Mouse (Mus musculus) thymus, postnatal 4 days (tissue): ENCODE measurements around the gene Nup205.
"Not testable (repeated sequence)": the region's sequence is repeated elsewhere in the genome, so short reads cannot be mapped to it uniquely, and the experiment has no call there.

Source experiments
- DNase-seq: peaks from one replicate; pipeline ENCODE4 v3.0.0; 2021

Gene Nup205

GRCm38 (mm10) chr6:35176979-35177649, at the start of gene Nup205:
Gene Nup205, plus strand, starts transcription at chr6:35177421.
- DNase-seq: no peak

- DNase-seq: peak; percentile 46
These were observed 44.4 kb upstream of the Nup205 start for GRCm38 (mm10) chr6:35132806-35133205.

DNA sequence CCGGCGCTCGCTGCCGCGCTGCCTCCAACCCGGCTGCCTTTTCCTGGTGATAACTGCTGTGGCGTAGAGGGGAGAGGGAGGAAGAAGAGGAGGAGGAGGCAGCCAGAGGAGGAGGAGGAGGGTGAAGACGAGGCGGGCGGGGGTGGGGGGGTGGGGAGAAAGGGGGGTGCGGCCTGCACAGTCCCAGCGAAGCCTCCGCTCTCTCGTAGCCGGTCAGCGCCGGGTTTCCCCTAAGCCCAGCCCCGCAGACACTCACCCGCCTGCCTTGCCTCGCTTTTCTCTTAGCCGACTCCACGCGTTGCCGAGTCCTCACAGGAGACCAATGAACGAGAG, 44.0 kb upstream of the Nup205 start:
- DNase-seq: no peak

- DNase-seq: peak; percentile 97
These were observed 43.4 kb upstream of the Nup205 start, which contains the start of gene Cnot4 for GRCm38 (mm10) chr6:35133579-35134488. Gene Cnot4, minus strand, starts transcription at chr6:35133724.

GRCm38 (mm10) chr6:35134844-35135243, 42.4 kb upstream of the Nup205 start:
- DNase-seq: no peak

DNA sequence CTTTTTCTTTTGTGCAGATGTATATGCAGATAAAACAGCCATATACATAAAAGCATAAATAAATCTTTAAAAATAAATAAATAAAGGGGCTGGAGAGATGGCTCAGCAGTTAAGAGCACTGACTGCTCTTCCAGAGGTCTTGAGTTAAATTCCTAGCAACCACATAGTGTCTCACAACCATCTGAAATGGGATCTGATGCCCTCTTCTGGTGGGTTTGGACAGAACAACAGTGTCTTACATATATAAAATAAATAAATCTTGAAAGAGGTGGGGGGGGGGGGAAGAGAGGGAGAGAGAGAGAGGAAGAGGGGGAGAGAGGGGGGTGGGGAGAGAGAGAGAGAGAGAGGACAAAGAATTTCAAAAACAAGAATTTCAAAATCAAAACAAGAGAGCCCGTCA, 36.9 kb upstream of the Nup205 start:
- no peak for DNase-seq

- DNase-seq: peak; percentile 19
These were observed 31.7 kb upstream of the Nup205 start for GRCm38 (mm10) chr6:35145569-35145968.

DNA sequence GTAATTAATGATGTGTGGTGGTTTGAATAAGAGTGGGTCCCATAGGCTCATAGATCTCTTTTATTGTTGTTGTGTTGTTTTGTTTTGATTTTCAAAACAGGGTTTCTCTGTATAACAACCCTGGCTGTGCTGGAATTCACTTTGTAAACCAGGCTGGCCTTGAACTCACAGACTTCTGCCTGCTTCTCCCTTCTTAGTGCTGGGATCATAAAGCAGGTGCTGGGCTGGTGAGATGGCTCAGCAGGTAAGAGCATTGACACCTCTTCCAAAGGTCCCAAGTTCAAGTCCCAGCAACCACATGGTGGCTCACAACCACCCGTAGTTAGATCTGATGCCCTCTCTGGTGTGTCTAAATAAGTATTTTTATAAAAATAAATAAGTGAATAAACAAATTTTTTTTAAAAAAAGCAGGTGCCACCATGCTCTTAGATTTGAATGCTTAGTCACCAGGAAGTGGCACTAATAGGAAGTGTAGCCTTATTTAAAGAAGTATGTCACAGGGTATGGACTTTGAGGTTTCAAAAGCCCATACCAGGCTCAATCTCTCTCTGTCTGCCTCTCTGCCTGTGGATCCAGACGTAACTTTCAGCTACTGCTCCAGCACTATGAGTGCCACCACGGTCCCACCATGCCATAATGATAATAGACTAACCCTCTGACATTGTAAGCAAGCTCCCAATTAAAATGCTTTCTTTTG, 29.3 kb upstream of the Nup205 start:
- DNase-seq: no peak

DNA sequence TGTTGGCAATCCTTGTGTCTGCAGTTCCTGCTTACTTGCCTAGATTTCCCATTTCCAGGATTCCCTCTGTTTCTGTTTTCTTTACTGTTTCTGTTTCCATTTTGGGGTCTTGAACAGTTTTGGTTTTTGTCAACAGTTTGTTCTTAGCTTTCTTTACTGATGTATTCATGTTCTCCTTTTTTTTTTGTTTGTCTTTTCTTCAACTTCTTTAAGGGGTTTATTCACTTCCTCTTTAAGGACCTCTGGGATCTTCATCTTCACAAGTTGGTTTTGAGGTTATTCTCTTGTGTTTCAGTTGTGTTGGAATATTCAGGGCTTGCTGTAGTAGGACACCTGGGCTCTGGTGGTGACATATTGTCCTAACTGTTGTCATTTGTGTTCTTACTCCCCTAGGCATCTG, 22.7 kb upstream of the Nup205 start:
- no peak for DNase-seq

DNA sequence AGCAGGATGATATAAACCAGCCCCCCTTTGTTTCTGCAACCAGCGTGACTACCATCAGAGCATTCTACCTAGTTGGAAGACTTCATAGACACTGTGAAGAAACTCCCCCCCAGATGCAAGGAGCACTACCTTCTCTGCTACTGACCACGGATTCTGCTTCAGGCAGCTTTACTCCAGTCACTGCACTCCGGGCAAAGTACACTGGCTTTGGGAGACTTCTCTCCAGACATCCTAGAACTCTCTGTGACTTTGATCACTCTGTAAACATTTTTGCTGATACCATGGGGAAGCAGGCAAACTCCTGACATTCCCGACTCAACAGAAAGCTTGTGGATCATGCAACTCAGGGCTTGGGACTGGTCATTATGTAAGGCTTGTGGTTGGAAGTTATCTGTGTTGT, 8.0 kb upstream of the Nup205 start:
- DNase-seq: no peak

DNA sequence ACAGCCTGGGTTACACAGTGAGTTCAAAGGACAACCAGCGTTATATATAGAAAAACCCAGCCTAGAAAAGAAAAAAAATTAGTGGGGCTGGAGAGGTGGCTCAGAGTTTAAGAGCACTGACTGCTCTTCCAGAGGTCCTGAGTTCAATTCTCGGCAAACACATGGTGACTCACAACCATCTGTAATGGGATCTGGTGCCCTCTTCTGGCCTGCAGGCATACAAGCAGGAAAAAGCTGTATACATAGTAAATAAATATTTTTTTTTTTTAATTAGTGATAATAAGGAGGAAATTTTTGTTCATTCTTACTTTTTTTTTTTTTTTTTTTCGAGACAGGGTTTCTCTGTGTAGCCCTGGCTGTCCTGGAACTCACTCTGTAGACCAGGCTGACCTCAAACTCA, 5.2 kb upstream of the Nup205 start:
- DNase-seq: not testable (repeated sequence)

- no peak for DNase-seq
These were observed 4.0 kb upstream of the Nup205 start for GRCm38 (mm10) chr6:35173181-35173580.

- DNase-seq: peak; percentile 90
These were observed 540 bp downstream of the Nup205 start for GRCm38 (mm10) chr6:35177650-35178272.

- not testable (repeated sequence) for DNase-seq
These were observed 2.1 kb downstream of the Nup205 start for GRCm38 (mm10) chr6:35179299-35179698.

GRCm38 (mm10) chr6:35184781-35185180, 7.6 kb downstream of the Nup205 start:
- DNase-seq: no peak

- peak; percentile 79 for DNase-seq
These were observed 14.0 kb downstream of the Nup205 start for GRCm38 (mm10) chr6:35191198-35191597.

DNA sequence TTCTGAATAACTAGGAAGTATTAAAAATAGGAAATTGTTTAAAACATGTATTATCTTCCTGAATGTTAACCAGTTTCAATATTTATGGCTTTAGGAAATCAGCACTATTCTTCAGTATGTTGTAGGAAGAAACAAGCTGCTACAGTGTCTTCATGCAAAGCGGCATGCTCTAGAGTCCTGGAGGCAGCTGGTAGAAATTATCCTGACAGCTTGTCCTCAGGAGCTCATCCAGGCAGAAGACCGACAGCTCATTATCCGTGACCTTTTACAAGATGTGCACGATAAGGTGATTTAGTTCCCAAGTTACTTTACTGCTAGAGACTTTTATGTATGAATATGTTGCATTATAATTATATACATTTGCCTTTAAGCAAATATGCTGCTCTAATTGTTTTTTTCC, 48.5 kb downstream of the Nup205 start:
- no peak for DNase-seq

DNA sequence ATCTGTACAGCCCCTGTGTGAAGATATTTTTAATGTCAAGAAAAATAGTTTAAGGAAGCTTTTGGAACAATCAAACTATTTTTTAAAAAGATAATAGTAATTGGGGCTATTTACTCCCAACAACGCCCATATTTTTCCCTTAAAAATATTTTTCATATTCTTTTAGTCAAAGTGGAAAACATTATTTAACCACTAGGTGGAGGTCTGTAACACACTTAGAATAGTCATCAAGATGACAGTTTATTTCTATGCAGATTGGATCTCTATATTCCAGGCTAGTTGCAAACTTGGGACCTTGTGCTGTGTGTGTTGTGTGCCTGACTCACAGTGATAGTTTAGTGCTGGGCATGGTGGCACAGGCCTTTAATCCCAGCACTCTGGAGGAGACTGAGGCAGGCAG, 52.2 kb downstream of the Nup205 start:
- no peak for DNase-seq

DNA sequence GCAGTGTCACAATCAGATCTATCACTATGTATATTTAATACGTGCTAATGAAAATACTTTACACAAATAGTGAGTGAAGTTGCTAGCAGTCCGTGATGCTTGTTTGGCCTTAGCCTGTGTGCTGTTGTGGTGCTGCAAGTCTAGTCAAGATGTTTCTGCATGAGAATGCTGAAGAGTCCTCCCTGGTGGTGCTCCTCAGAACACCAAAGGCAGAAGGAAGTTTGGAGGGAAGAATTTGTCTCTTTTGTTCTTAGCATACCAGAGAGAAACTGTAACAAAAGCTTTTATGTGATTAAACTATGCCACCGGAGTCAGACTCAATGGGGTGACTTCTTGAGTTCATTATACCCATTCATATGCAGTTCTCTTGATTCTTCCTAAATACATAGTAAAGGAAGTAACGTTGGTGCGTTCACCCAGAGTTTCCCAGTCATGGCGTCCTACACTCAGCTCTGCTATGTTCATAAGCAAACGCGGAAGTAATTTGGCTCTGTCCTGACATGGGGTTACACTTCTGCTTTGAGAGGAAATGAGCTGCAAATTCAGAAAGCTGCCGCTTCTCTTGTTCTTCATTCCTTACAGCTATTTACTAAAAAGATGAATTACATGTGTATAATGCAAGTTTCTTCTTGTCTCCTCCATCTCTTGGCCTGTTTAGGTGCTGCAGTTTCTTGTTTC, 59.0 kb downstream of the Nup205 start:
- no peak for DNase-seq

DNA sequence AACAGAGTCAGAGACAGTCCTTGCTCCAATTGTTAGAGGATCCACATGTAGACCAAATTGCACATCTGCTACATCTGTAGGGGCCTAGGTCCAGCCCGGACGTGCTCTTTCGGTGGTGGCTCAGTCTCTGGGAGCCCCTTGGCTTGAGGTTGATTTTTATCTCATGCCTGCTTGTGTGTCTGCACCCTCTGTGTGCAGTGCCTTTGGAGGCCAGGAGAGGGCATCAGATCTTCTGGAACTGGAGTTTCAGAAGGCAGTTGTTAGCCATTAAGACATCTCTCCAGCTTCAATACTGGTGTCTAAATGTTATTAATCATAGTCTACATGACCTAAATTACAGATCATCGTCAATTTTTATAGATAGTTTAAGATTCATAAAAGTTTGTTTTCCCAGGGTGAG, 66.0 kb downstream of the Nup205 start:
- DNase-seq: no peak

DNA sequence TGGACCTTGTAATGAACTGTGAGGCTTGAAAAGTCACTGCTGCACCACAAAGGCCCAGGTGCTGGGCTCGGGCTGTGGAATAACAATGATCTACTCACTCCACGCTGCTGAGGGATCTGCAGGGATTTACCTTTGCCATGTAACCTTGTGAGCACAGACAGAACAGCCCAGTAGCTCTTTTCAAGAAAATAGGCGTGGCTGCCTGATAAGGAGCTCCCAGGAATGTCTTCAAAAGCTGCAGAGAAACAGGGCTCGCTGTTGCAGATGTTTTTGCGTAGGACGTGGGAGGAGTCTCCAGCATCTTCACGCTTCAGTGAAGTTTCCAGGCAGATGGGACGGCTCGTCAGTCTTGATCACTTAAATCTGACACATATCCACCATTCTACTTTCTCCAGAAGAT, 66.8 kb downstream of the Nup205 start:
- DNase-seq: no peak

DNA sequence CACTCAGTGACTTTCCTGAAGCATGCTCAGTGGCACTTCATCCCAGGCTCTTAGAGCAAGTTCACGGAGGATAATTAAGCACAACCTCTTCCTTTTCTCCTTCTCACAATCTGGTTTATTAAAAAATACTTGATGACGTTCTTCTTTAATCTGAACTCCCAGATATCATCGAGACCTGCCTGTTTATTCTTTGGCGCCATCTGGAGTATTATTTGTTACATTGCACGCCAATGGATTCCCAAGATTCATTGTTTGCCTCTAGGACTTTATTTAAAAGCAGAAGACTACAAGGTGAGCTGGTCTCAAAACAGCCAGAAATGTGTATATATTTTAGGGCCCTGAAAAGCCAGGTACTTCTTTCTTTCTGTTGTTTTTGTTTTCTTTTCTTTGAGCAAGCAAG, 67.9 kb downstream of the Nup205 start:
- DNase-seq: no peak
